Mouse (Mus musculus) liver, adult (tissue): Measurements from ENCODE around the gene Slc16a1.

Experiments
- GATA4 ChIP-seq: IDR thresholded peaks from 2 replicates; pipeline ENCODE4 v1.6.1; 2014; ENCODE audit warnings: mild to moderate bottlenecking, low read length; ENCODE audit not compliant: insufficient replicate concordance

Slc16a1 gene

GRCm38 (mm10) chr3:104629810-104630209 is 8.7 kb upstream of the Slc16a1 start:
- no peak for TF ChIP-seq GATA4

- TF ChIP-seq GATA4 = no peak
These were observed 7.5 kb upstream of the Slc16a1 start for GRCm38 (mm10) chr3:104630941-104631340.

- TF ChIP-seq GATA4 = no peak
These were observed 5.8 kb upstream of the Slc16a1 start for GRCm38 (mm10) chr3:104632560-104633162.

- TF ChIP-seq GATA4 = no peak
These were observed 2.0 kb upstream of the Slc16a1 start for GRCm38 (mm10) chr3:104636491-104636890.

- no peak for TF ChIP-seq GATA4
These were observed 753 bp upstream of the Slc16a1 start for GRCm38 (mm10) chr3:104637427-104638402.

- no peak for TF ChIP-seq GATA4
These were observed 672 bp downstream of the Slc16a1 start for GRCm38 (mm10) chr3:104638932-104639748.

- no peak for TF ChIP-seq GATA4
These were observed 1.4 kb downstream of the Slc16a1 start for GRCm38 (mm10) chr3:104639749-104640368.

GRCm38 (mm10) chr3:104640855-104641254 is 2.4 kb downstream of the Slc16a1 start:
- no peak for TF ChIP-seq GATA4

- TF ChIP-seq GATA4 = no peak
These were observed 2.8 kb downstream of the Slc16a1 start for GRCm38 (mm10) chr3:104641313-104641712.

GRCm38 (mm10) chr3:104643113-104643512 is 4.6 kb downstream of the Slc16a1 start:
- TF ChIP-seq GATA4 = no peak

- TF ChIP-seq GATA4 = no peak
These were observed 5.4 kb downstream of the Slc16a1 start for GRCm38 (mm10) chr3:104643810-104644270.

- no peak for TF ChIP-seq GATA4
These were observed 5.9 kb downstream of the Slc16a1 start for GRCm38 (mm10) chr3:104644371-104644770.

- no peak for TF ChIP-seq GATA4
These were observed 15.8 kb downstream of the Slc16a1 start for GRCm38 (mm10) chr3:104654219-104654618.

- TF ChIP-seq GATA4 = peak; percentile 42; the same call in 1 of the 2 replicates
These were observed 16.5 kb downstream of the Slc16a1 start for GRCm38 (mm10) chr3:104654921-104655320.

- TF ChIP-seq GATA4 = no peak
These were observed 20.2 kb downstream of the Slc16a1 start for GRCm38 (mm10) chr3:104658706-104659105.
